Mouse (Mus musculus) liver, embryonic 16.5 days (tissue): ENCODE results near the gene Slc25a30. TPM values are rescaled to one million over a fixed set of nuclear protein-coding genes. Genes with fewer than 3 reads are reported as not detected.

Experiments used
- ATAC-seq: fragments of 200-750 bp; cut with Nextera tagmentation; 2 replicates; pipeline ENCODE4 v1.8.0; 2017; ENCODE audit warnings: low read depth, mild to moderate bottlenecking, moderate number of reproducible peaks, moderate library complexity
- H3K27ac ChIP-seq: fragments of 300-500 bp; sonication (generic); 2 replicates; pipeline ENCODE4 v1.5.1; 2014; ENCODE audit warnings: mild to moderate bottlenecking, low read length
- H3K27me3 ChIP-seq: fragments of 300-500 bp; sonication (generic); 2 replicates; pipeline ENCODE4 v1.6.1; 2014; ENCODE audit warnings: low read depth, low read length, mixed read lengths; ENCODE audit not compliant: control insufficient read depth, insufficient read depth
- H3K36me3 ChIP-seq: fragments of 300-500 bp; sonication (generic); 2 replicates; pipeline ENCODE4 v1.6.1; 2014; ENCODE audit warnings: mild to moderate bottlenecking; ENCODE audit not compliant: control insufficient read depth, insufficient read depth
- H3K4me1 ChIP-seq: fragments of 300-500 bp; sonication (generic); 2 replicates; pipeline ENCODE4 v1.6.1; 2014; ENCODE audit warnings: low read depth, low read length, mixed read lengths; ENCODE audit not compliant: control insufficient read depth
- H3K4me2 ChIP-seq: fragments of 300-500 bp; sonication (generic); 2 replicates; pipeline ENCODE4 v1.6.1; 2014; ENCODE audit warnings: low read depth, low read length, mixed read lengths
- H3K4me3 ChIP-seq: fragments of 300-500 bp; sonication (generic); 2 replicates; pipeline ENCODE4 v1.5.1; 2014; ENCODE audit warnings: low read depth, mild to moderate bottlenecking, low read length
- H3K9ac ChIP-seq: fragments of 300-500 bp; sonication (generic); 2 replicates; pipeline ENCODE4 v1.6.1; 2014; ENCODE audit warnings: low read depth, low read length
- H3K9me3 ChIP-seq: fragments of 300-500 bp; sonication (generic); replicated peaks from 2 replicates; pipeline ENCODE4 v1.6.1; 2016; ENCODE audit warnings: low read length; ENCODE audit not compliant: control insufficient read depth
- WGBS: fragments of 180-500 bp; shearing (Covaris S2); extraction: QIAGEN DNeasy Blood & Tissue Kit; methylation state at CpG from one replicate; pipeline ENCODE4 v1.1.7; 2014; ENCODE audit not compliant: insufficient replicate concordance; 5-methylcytosine and 5-hydroxymethylcytosine counted together
- polyA plus RNA-seq: library from polyadenylated mRNA; unstranded; fragments of >200 nt; fragmentation: Nextera tagmentation; extraction: Ambion mirVana; gene quantifications from 2 replicates; pipeline ENCODE4 v1.2.1, GENCODE M21; 2015

The Slc25a30 gene
- polyA plus RNA-seq, 1 experiment from 2014 or later = 1.3 TPM

DNA sequence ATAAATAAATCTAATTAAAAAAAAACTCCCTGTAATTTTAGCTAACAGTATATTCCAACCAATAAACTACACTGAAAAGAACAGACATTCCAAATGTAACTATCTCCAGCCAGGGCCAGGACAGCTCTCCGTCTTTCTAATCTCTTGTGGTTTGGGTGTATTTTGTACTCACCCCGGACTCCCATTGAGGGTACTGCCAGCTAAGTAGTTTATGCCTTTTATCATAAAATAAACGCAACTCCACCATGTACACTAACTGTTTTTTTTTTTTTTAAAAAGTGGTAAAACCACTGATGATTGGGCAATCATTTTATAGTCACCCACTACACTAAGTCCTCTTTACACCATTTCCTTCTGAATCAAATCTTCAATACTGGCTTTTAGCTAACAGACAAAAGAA lies 51.2 kb downstream of the Slc25a30 start:
- H3K27ac ChIP-seq = no peak overlapping the region
- no peak overlapping the region for H3K9ac ChIP-seq
- H3K4me1 ChIP-seq = no peaks in the 10 kb centered on the region
- no peaks in the 10 kb centered on the region for H3K27me3 ChIP-seq
- WGBS = 29% methylated on average over 3 of the region's 3 CpGs
- ATAC-seq = no peak
- peaks cover 21% of the 10 kb centered on the region for H3K36me3 ChIP-seq
- no peak overlapping the region for H3K4me2 ChIP-seq
- H3K4me3 ChIP-seq = no peak overlapping the region
- H3K9me3 ChIP-seq = no peaks in the 10 kb centered on the region

DNA sequence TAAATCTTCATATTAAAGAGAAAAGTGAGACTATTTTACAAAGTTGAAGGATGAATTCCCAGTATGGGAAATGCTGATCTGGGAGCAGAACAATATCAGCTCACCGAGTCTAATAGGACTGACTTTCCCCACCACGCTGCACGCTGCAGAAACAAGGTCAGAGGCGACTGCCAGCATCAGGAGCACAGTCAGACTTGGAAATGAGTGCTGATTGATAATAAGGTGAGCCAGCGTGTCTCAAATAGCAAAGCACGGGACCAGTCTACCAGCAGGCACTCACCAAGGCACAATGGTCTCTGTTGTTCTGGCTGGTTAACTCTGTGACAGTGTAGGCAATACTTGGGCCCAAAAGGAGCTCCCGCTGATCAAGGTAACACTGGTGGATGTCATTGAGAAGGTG lies 54.2 kb downstream of the Slc25a30 start:
- WGBS = 82% methylated on average over 7 of the region's 7 CpGs
- ATAC-seq = no peak
- peaks cover 38% of the 10 kb centered on the region for H3K36me3 ChIP-seq

DNA sequence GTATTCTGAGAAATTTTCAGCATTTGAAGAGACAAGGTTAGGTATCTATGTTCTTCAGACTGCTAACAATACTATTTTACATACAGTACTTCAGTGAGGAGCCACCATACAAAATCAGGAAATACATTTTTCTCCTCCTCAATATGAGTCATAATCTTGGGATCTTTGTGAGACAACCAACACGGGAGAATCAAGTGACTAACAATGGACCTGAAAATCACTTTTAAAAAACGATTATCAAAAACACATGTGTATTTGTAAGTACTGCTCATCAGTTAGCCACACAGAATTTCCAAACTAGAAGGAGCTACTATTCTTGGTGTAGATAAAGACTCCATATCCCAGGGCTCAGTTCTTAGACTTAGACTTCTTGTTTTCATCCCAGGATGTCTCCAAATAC lies 55.5 kb downstream of the Slc25a30 start:
- no peaks in the 10 kb centered on the region for H3K27me3 ChIP-seq
- no peak overlapping the region for H3K9ac ChIP-seq
- WGBS = 57% methylated on average over 2 of the region's 2 CpGs
- no peaks in the 10 kb centered on the region for H3K9me3 ChIP-seq
- no peak overlapping the region for H3K4me3 ChIP-seq
- H3K27ac ChIP-seq = no peak overlapping the region
- peaks cover 2% of the 10 kb centered on the region; the same call in 1 of the 2 replicates for H3K4me1 ChIP-seq
- no peak for ATAC-seq
- peaks cover 38% of the 10 kb centered on the region for H3K36me3 ChIP-seq
- no peak overlapping the region for H3K4me2 ChIP-seq

More for the DNA sequence above, 54.2 kb downstream of the Slc25a30 start:
- Histone ChIP-seq H3K27me3 (no peaks in the 10 kb centered on the region), H3K4me2 (no peak overlapping the region), H3K27ac (no peak overlapping the region), H3K9ac (no peak overlapping the region), H3K9me3 (no peaks in the 10 kb centered on the region), H3K4me1 (peaks cover 2% of the 10 kb centered on the region; the same call in 1 of the 2 replicates), H3K4me3 (no peak overlapping the region)

DNA sequence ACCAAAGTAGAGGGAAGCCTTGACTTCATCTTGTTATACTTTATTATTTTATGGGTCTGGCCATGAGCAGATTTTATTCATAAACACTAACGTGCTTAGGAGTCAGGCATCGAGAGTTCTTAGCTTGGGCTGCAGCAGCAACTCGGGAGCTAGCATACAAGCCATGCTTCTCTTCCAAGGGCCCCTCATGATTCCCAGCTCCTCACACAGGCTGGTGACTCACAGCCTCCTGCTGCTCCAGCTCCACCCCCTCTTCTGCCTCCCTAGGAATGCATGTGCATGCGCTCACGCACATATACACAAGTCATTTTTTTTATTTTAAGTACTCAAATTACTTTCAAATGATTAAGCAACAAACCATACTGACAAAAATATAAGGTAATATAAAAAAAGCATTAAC lies 58.7 kb downstream of the Slc25a30 start:
- no peak overlapping the region for H3K4me3 ChIP-seq
- H3K27ac ChIP-seq = no peak overlapping the region
- H3K36me3 ChIP-seq = peaks cover 36% of the 10 kb centered on the region
- no peak overlapping the region for H3K9ac ChIP-seq
- H3K4me1 ChIP-seq = peaks cover 2% of the 10 kb centered on the region; the same call in 1 of the 2 replicates
- H3K4me2 ChIP-seq = no peak overlapping the region
- H3K9me3 ChIP-seq = no peaks in the 10 kb centered on the region
- WGBS = 82% methylated on average over 5 of the region's 5 CpGs
- no peaks in the 10 kb centered on the region for H3K27me3 ChIP-seq
- ATAC-seq = no peak

DNA sequence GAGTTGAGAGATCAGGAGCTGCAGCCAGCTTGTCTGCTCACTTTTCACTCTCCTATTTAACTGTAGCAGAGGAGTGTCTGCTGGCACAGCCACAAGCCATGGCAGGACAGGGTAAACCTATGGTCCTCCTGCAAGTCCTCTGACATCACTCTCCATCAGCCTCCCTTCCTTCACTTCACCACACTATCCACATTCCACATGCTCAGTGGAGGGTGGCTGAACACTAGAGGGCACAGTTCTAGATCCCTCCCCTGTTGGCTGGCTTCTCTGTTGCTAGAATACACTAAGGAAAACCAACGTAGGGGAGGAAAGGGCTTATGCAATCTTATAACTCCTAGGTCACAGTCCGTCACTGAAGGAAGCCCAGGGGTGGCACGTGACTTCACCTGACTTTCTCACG lies 59.8 kb downstream of the Slc25a30 start:
- H3K36me3 ChIP-seq = peaks cover 34% of the 10 kb centered on the region

DNA sequence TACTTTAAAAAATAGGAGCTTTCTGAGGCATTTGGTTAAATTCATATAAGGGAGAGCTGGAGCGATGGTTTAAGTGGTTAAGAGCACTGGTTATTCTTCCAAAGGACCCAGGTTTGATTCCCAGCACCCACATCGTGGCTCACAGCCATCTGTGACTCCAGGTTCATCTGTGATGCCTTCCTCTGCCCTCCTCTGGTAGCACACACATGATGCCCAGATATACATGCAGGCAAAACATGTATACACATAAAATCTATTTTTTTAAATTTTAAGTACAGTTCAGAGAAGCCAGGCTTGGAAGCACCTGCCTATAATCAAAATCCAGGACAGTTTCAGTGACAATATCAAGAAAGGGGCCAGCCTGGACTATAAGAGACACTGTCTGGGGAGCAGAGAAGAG lies 64.0 kb downstream of the Slc25a30 start:
- WGBS = 83% methylated on average over 2 of the region's 2 CpGs
- Histone ChIP-seq H3K4me1 (no peaks in the 10 kb centered on the region), H3K9me3 (no peaks in the 10 kb centered on the region), H3K27ac (no peak overlapping the region), H3K4me2 (no peak overlapping the region), H3K36me3 (peaks cover 36% of the 10 kb centered on the region), H3K9ac (no peak overlapping the region), H3K4me3 (no peak overlapping the region), H3K27me3 (no peaks in the 10 kb centered on the region)
- no peak for ATAC-seq

More for the DNA sequence above, 59.8 kb downstream of the Slc25a30 start:
- no peak for ATAC-seq
- Histone ChIP-seq H3K4me1 (peaks cover 2% of the 10 kb centered on the region; the same call in 1 of the 2 replicates), H3K9ac (no peak overlapping the region), H3K4me2 (no peak overlapping the region), H3K4me3 (no peak overlapping the region), H3K27ac (no peak overlapping the region), H3K9me3 (no peaks in the 10 kb centered on the region), H3K27me3 (no peaks in the 10 kb centered on the region)
- 55% methylated on average over 4 of the region's 4 CpGs for WGBS

DNA sequence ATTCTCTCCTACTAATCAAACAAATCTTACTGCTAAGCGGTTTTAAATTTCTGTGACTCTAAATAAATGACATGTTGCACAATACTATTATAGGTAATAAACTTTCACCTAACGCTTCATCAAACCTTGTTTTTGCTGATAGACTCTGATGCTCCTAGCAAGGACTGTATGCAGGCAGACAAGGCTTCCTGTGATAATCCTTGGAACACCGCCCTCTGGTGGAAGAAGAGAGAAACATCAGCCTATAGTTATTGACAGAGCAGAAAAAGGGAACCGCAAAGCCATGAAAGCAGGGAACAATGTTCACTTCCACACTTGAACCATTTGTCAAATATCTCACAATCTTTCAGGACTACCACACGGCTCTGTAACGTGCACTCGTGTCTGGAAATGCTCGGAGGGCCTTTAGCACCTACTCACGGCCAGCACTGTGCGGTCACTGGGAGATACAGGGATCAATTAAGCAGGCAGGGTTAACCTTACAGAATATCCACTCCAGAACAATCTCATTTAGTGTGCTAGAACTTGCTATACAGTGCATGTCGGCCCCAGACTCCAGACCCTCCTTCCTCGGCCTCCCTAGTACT lies 64.8 kb downstream of the Slc25a30 start:
- H3K9me3 ChIP-seq = no peaks in the 10 kb centered on the region
- WGBS = 41% methylated on average over 12 of the region's 12 CpGs
- peaks cover 33% of the 10 kb centered on the region for H3K36me3 ChIP-seq
- no peaks in the 10 kb centered on the region for H3K27me3 ChIP-seq
- no peak for ATAC-seq
- H3K4me3 ChIP-seq = no peak overlapping the region
- H3K27ac ChIP-seq = no peak overlapping the region
- no peak overlapping the region for H3K9ac ChIP-seq
- no peaks in the 10 kb centered on the region for H3K4me1 ChIP-seq
- no peak overlapping the region for H3K4me2 ChIP-seq

DNA sequence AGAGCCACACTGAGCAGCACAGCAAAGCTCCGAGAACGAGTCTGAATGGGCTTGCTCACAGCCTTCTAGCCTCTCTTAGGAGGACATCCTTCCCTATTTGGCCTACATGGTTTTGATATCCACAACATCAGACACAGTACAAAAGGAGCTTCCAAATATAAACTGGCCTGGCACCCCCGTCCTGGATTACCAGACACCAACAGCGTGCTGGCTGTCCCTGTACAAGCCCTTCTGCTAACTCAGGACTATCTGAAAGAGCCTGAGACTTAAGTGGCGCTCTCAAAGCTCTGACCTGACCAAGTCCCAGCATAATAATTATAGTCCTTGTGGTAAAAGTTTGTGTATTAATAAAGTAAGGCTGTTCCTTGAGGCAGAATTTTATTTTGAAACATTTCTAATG lies 66.7 kb downstream of the Slc25a30 start:
- Histone ChIP-seq H3K9ac (no peak overlapping the region), H3K36me3 (peaks cover 40% of the 10 kb centered on the region), H3K4me1 (no peaks in the 10 kb centered on the region), H3K27ac (no peak overlapping the region), H3K9me3 (no peaks in the 10 kb centered on the region), H3K4me3 (no peak overlapping the region), H3K27me3 (no peaks in the 10 kb centered on the region), H3K4me2 (no peak overlapping the region)
- ATAC-seq = no peak
- 86% methylated on average over 5 of the region's 5 CpGs for WGBS

DNA sequence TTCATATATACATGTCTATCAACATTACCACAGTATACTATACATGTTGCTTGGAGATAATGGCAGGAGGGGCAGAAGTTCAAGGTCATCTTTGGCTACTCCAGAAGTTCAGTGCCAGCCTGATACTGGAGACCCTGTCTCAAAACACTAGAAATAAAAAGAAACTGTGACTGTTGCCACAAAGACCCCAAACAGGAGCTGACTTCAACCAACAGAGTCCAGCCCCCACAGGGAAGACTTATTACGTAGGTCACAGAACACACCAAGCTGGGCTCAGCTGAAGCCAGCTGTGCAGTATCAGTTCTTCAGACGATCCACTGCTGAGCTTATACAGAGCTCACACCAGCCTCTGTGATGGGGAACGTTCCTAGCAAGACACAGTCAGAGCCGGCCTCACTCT lies 70.4 kb downstream of the Slc25a30 start:
- no peak overlapping the region for H3K4me3 ChIP-seq
- no peak overlapping the region for H3K9ac ChIP-seq
- no peaks in the 10 kb centered on the region for H3K27me3 ChIP-seq
- WGBS = 77% methylated on average over 4 of the region's 4 CpGs
- no peaks in the 10 kb centered on the region for H3K9me3 ChIP-seq
- no peak overlapping the region for H3K27ac ChIP-seq
- peaks cover 37% of the 10 kb centered on the region for H3K36me3 ChIP-seq
- no peaks in the 10 kb centered on the region for H3K4me1 ChIP-seq
- H3K4me2 ChIP-seq = no peak overlapping the region
- no peak for ATAC-seq
